Mouse (Mus musculus) forebrain, embryonic 12.5 days (tissue): ENCODE data around the gene Lrrc20. TPM values are rescaled to one million over a fixed set of nuclear protein-coding genes. Genes with fewer than 3 reads are reported as not detected.
"Not testable (repeated sequence)": the region's sequence is repeated elsewhere in the genome, so short reads cannot be mapped to it uniquely, and the experiment has no call there.

ENCODE experiments used
- ATAC-seq: fragments of 200-750 bp; cut with Nextera tagmentation; 2 replicates; pipeline ENCODE4 v1.8.0; 2017; ENCODE audit warnings: moderate TSS enrichment; ENCODE audit not compliant: low FRiP score
- H3K27ac ChIP-seq: fragments of 300-500 bp; sonication (generic); 2 replicates; pipeline ENCODE4 v1.5.1; 2016; ENCODE audit warnings: mild to moderate bottlenecking
- H3K27me3 ChIP-seq: fragments of 300-500 bp; sonication (generic); 2 replicates; pipeline ENCODE4 v1.6.1; 2016; ENCODE audit warnings: mild to moderate bottlenecking
- H3K36me3 ChIP-seq: fragments of 300-500 bp; sonication (generic); replicated peaks from 2 replicates; pipeline ENCODE4 v1.6.1; 2016; ENCODE audit warnings: mild to moderate bottlenecking
- H3K4me1 ChIP-seq: fragments of 300-500 bp; sonication (generic); 2 replicates; pipeline ENCODE4 v1.6.1; 2016
- H3K4me2 ChIP-seq: fragments of 300-500 bp; sonication (generic); 2 replicates; pipeline ENCODE4 v1.6.1; 2016; ENCODE audit warnings: mild to moderate bottlenecking, moderate library complexity
- H3K4me3 ChIP-seq: fragments of 300-500 bp; sonication (generic); replicated peaks from 2 replicates; pipeline ENCODE4 v1.5.1; 2016; ENCODE audit warnings: mild to moderate bottlenecking
- H3K9ac ChIP-seq: fragments of 300-500 bp; sonication (generic); 2 replicates; pipeline ENCODE4 v1.6.1; 2016; ENCODE audit warnings: mild to moderate bottlenecking
- H3K9me3 ChIP-seq: fragments of 300-500 bp; sonication (generic); 2 replicates; pipeline ENCODE4 v1.6.1; 2016
- WGBS: fragments of 180-500 bp; shearing (Covaris S2); methylation state at CpG from one replicate; pipeline ENCODE4 v1.1.7; 2016; 5-methylcytosine and 5-hydroxymethylcytosine counted together
- polyA plus RNA-seq: library from polyadenylated mRNA; unstranded; fragments of >200 nt; fragmentation: Nextera tagmentation; extraction: Ambion mirVana; gene quantifications from 2 replicates; pipeline ENCODE4 v1.2.1, GENCODE M21; 2016

The Lrrc20 gene
- polyA plus RNA-seq, 1 experiment from 2014 or later = 14.4 TPM

- Histone ChIP-seq H3K27ac (no peak overlapping the region), H3K36me3 (peaks cover 7% of the 10 kb centered on the region), H3K27me3 (no peaks in the 10 kb centered on the region), H3K4me2 (peak overlapping the region; percentile 79), H3K4me1 (peaks cover 48% of the 10 kb centered on the region), H3K9me3 (no peaks in the 10 kb centered on the region), H3K9ac (peak overlapping the region; percentile 95), H3K4me3 (peak overlapping the region; percentile 99)
- WGBS = 8% methylated on average over 8 of the region's 8 CpGs
- no peak for ATAC-seq
Measured at GRCm38 (mm10) chr10:61451463-61451930, 24.1 kb upstream of the Lrrc20 start.

GRCm38 (mm10) chr10:61451931-61452617, 23.5 kb upstream of the Lrrc20 start:
- ATAC-seq = peak; percentile 62
- Histone ChIP-seq H3K27ac (peak overlapping the region; percentile 88), H3K9me3 (no peaks in the 10 kb centered on the region), H3K27me3 (no peaks in the 10 kb centered on the region), H3K4me2 (peak overlapping the region; percentile 79), H3K4me3 (peak overlapping the region; percentile 99), H3K9ac (peak overlapping the region; percentile 95), H3K36me3 (peaks cover 6% of the 10 kb centered on the region), H3K4me1 (peaks cover 42% of the 10 kb centered on the region)
- WGBS = under 1% methylated on average over 39 of the region's 62 CpGs

GRCm38 (mm10) chr10:61452645-61453044, 23.0 kb upstream of the Lrrc20 start, which contains the start of gene Eif4ebp2:
Eif4ebp2 (minus strand) TSS chr10:61452661.
- Histone ChIP-seq H3K4me2 (peak within 1 kb of the TSS; percentile 79), H3K4me1 (peaks cover 39% of the 10 kb centered on the region), H3K36me3 (peaks cover under 1% of the 10 kb centered on the region), H3K27me3 (no peaks in the 10 kb centered on the region), H3K4me3 (peak within 1 kb of the TSS; percentile 99), H3K9me3 (no peaks in the 10 kb centered on the region), H3K27ac (peak within 1 kb of the TSS; percentile 88), H3K9ac (peak within 1 kb of the TSS; percentile 95)
- 0% methylated on average over 28 of the region's 36 CpGs for WGBS
- peak; percentile 99 for ATAC-seq

DNA sequence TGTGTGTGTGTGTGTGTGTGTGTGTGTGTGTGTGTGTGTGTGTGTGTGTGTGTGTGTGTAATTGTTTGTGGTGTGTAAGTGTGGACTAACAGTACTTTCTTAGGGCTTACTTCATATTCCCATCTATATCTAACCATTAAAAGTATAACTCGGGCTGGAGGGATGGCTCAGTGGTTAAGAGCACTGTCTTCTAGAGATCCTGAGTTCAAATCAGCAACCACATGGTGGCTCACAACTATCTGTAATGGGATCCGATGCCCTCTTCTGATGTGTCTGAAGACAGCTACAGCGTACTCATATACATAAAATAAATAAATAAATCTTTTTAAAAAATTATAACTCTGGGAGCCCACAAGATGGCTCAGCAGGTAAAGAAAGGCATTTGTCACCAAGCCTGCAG, 22.4 kb upstream of the Lrrc20 start:
- Histone ChIP-seq H3K4me3 (peak overlapping the region; percentile 99), H3K4me1 (peaks cover 34% of the 10 kb centered on the region), H3K4me2 (peak overlapping the region; percentile 33; the same call in 1 of the 2 replicates)
- H3K36me3 ChIP-seq, H3K27me3 ChIP-seq, H3K27ac ChIP-seq, H3K9ac ChIP-seq, H3K9me3 ChIP-seq: not testable (repeated sequence)
- 86% methylated on average over 3 of the region's 3 CpGs for WGBS
- peak; percentile 21; the same call in 1 of the 2 replicates for ATAC-seq

- no peak for ATAC-seq
- no peak overlapping the region for H3K4me2 ChIP-seq
- no peaks in the 10 kb centered on the region for H3K27me3 ChIP-seq
- no peak overlapping the region for H3K9ac ChIP-seq
- H3K27ac ChIP-seq = no peak overlapping the region
- no peaks in the 10 kb centered on the region for H3K4me1 ChIP-seq
- no peak overlapping the region for H3K4me3 ChIP-seq
- H3K36me3 ChIP-seq = no peaks in the 10 kb centered on the region
- H3K9me3 ChIP-seq = no peaks in the 10 kb centered on the region
- 64% methylated on average over 3 of the region's 3 CpGs for WGBS
Measured at GRCm38 (mm10) chr10:61457182-61457581, 18.4 kb upstream of the Lrrc20 start.

- H3K4me3 ChIP-seq = no peak overlapping the region
- WGBS = 84% methylated on average over 4 of the region's 4 CpGs
- no peak overlapping the region for H3K4me2 ChIP-seq
- H3K9ac ChIP-seq = no peak overlapping the region
- no peaks in the 10 kb centered on the region for H3K36me3 ChIP-seq
- no peaks in the 10 kb centered on the region for H3K9me3 ChIP-seq
- H3K27me3 ChIP-seq = no peaks in the 10 kb centered on the region
- H3K27ac ChIP-seq = no peak overlapping the region
- no peaks in the 10 kb centered on the region for H3K4me1 ChIP-seq
- no peak for ATAC-seq
Measured at GRCm38 (mm10) chr10:61465009-61465408, 10.6 kb upstream of the Lrrc20 start.

DNA sequence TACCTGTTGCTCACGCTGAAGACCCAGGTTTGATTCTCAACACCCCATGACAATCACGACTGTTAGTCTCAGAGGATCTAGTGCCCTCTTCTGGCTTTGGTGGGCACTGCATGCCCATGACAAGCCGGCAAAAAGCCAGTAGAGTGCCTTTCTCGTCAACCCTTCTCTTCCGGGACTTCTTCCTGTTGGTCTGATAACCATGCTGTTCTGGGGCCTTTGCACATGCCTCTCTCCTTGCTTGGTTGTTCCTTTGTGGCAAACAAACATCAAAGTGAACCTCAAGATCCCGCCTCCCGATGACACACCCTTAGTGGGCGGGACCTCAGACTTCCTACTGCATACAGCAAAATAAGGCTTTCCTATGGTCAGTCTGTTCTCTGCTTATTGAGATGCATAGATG, 9.4 kb upstream of the Lrrc20 start:
- no peaks in the 10 kb centered on the region for H3K36me3 ChIP-seq
- no peaks in the 10 kb centered on the region for H3K27me3 ChIP-seq
- ATAC-seq = no peak
- no peak overlapping the region for H3K4me3 ChIP-seq
- H3K4me1 ChIP-seq = no peaks in the 10 kb centered on the region
- H3K9me3 ChIP-seq = no peaks in the 10 kb centered on the region
- H3K9ac ChIP-seq = no peak overlapping the region
- no peak overlapping the region for H3K4me2 ChIP-seq
- H3K27ac ChIP-seq = no peak overlapping the region
- WGBS = 67% methylated on average over 8 of the region's 8 CpGs

- H3K4me2 ChIP-seq = no peak overlapping the region
- H3K4me3 ChIP-seq = no peak overlapping the region
- no peak overlapping the region for H3K27ac ChIP-seq
- H3K27me3 ChIP-seq = no peaks in the 10 kb centered on the region
- 0 out of 2 replicates have a peak, but pooled peaks have one; percentile 30 for ATAC-seq
- no peak overlapping the region for H3K9ac ChIP-seq
- H3K36me3 ChIP-seq = no peaks in the 10 kb centered on the region
- H3K9me3 ChIP-seq = no peaks in the 10 kb centered on the region
- 27% methylated on average over 5 of the region's 5 CpGs for WGBS
- H3K4me1 ChIP-seq = no peaks in the 10 kb centered on the region
Measured at GRCm38 (mm10) chr10:61466873-61467272, 8.7 kb upstream of the Lrrc20 start.

DNA sequence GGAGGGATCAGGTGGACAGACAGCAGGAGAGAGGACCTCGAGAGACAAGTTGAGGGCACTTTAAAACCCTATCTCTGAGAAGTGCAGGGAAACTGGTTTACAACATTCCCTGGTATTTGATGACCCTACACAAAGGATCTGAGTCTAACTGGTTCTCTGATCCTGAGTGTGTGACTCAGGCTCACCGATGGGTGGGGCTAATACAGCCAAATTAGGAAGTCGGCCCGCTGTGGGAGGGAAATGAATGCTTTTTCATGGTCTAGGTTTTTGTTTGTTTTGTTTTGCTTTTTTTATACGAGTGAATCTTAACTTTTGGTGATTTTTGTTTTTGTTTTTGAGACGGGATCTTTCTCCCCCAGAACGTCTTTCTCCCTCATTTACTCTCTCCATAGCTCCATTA, 6.7 kb upstream of the Lrrc20 start:
- H3K4me2 ChIP-seq = no peak overlapping the region
- no peaks in the 10 kb centered on the region for H3K36me3 ChIP-seq
- 71% methylated on average over 7 of the region's 7 CpGs for WGBS
- no peak for ATAC-seq
- no peak overlapping the region for H3K27ac ChIP-seq
- H3K27me3 ChIP-seq = no peaks in the 10 kb centered on the region
- no peak overlapping the region for H3K9ac ChIP-seq
- no peaks in the 10 kb centered on the region for H3K9me3 ChIP-seq
- no peaks in the 10 kb centered on the region for H3K4me1 ChIP-seq
- no peak overlapping the region for H3K4me3 ChIP-seq

DNA sequence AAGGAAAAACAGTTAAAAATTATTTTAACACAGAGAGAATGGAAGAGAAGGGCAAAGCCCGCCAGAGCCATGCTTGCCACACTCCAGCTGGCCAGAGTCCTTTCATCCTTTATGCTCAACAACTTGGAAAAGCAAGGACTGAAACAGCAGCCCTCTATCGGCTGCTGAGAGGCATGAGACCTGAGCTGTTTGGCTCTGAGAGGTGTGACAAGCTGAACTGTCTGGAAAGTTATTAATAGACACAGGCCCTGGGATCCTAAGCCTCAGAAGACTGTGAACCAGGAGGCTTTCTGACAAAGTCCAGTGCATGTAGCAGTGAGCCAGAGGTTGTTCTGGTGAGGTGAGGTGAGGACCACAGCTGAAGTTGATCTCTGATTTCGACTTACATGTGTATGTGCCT, 2.0 kb upstream of the Lrrc20 start:
- H3K4me1 ChIP-seq = peaks cover 20% of the 10 kb centered on the region
- H3K27ac ChIP-seq = no peak overlapping the region
- H3K4me3 ChIP-seq = no peak overlapping the region
- no peaks in the 10 kb centered on the region for H3K9me3 ChIP-seq
- no peak for ATAC-seq
- no peak overlapping the region for H3K4me2 ChIP-seq
- no peaks in the 10 kb centered on the region for H3K36me3 ChIP-seq
- 76% methylated on average over 3 of the region's 3 CpGs for WGBS
- H3K27me3 ChIP-seq = no peaks in the 10 kb centered on the region
- no peak overlapping the region for H3K9ac ChIP-seq

DNA sequence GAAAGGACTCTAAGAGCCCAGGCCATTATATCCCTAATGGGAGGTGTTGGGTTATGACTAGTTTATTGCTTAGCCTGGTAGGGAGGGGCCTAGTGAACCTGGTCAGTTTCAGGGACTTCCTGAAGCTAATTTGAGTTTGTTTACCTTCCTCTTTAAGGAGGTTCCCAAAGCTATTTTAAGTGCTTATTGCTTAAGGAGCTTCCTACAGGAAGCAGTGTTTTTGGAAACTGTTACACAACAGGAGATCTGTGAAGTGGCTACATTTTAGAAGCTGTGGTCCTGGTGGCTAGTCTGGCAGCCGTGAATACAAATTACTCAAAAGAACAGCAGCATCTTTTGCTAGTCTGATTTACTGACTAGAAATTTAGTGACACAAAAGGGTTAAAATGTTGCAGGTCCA, 1.3 kb upstream of the Lrrc20 start:
- WGBS = 82% methylated on average over 1 of the region's 1 CpGs
- Histone ChIP-seq H3K27me3 (no peaks in the 10 kb centered on the region), H3K4me1 (peaks cover 20% of the 10 kb centered on the region), H3K27ac (no peak overlapping the region), H3K4me2 (peak overlapping the region; percentile 83), H3K4me3 (peak overlapping the region; percentile 72), H3K9me3 (no peaks in the 10 kb centered on the region), H3K9ac (no peak overlapping the region), H3K36me3 (no peaks in the 10 kb centered on the region)
- ATAC-seq = no peak

DNA sequence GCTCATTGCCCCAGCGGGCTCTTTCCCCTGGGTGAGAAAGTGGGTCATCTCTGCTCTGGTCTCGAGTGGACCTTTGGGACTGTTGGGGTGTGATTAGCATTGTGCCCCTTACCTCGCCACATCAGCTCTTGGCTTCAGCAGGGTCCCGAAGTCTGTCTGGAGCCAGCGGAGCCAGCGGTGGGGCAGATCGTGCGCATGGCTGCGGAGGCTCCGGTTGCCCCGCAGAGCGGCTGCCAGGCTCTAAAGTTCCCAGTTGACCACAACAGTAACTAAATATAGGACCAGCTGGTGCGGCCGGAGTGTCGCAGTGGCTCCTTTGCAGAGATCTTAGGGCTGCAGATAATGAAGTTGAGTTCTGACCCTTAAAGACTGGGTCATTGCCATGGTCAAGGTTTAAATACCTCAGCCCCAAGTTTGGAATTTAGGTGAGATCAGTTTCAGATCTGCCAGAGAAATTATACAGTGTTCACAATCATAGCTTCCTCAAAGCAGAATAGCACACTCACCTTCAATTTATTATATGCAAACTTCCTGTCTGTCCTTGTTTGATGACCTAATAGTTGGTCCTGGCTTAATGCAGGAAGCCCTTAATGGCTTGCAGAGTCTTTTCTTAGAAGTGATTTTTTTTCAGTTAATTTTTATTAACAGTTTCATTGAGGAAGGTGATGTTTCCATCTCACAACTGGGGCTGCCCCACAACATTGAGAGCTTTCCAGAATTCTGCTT, 1.0 kb downstream of the Lrrc20 start:
- H3K4me2 ChIP-seq = peak overlapping the region; percentile 83
- H3K36me3 ChIP-seq = no peaks in the 10 kb centered on the region
- H3K4me1 ChIP-seq = peaks cover 20% of the 10 kb centered on the region
- H3K27me3 ChIP-seq = no peaks in the 10 kb centered on the region
- no peak overlapping the region for H3K27ac ChIP-seq
- 2% methylated on average over 15 of the region's 15 CpGs for WGBS
- no peak for ATAC-seq
- peak overlapping the region; percentile 76 for H3K9ac ChIP-seq
- peak overlapping the region; percentile 72 for H3K4me3 ChIP-seq
- H3K9me3 ChIP-seq = no peaks in the 10 kb centered on the region
